ENCODE assay signal across 15 mouse cellular contexts in genomic region chr1:132304618-132305214, GRCm38 (mm10). TPM values are rescaled to one million over a fixed set of nuclear protein-coding genes. Genes with fewer than 3 reads are reported as not detected.
"Had no signal": no experiment of that assay in that cellular context is flagged by ENCODE, and none has a peak within 500 bp of the region (broad histone marks: within the 10 kb centered on the region; RNA-seq: fewer than 3 reads in every experiment).

No protein-coding gene starts in this region.

- ATAC-seq: liver, embryonic 12.5 days; midbrain, embryonic 16.5 days had no signal

- H3K27ac ChIP-seq: limb, embryonic 15.5 days; liver, embryonic 12.5 days; neural tube, embryonic 13.5 days; stomach, embryonic 15.5 days had no signal

- H3K36me3 ChIP-seq: limb, embryonic 15.5 days; liver, embryonic 12.5 days; stomach, embryonic 15.5 days had no signal

- H3K9me3 ChIP-seq: limb, embryonic 15.5 days; liver, embryonic 12.5 days; neural tube, embryonic 13.5 days; stomach, embryonic 15.5 days had no signal

- DNase-seq: layer of hippocampus, adult 9-11 months; layer of hippocampus, postnatal 36 days; lung, embryonic 14.5 days; lung, postnatal 10 days; lung, postnatal 4 days; right cerebral cortex, postnatal 14 days; thymus, adult 2 months; thymus, postnatal 25 days had no signal

- H3K4me3 ChIP-seq: limb, embryonic 15.5 days; liver, embryonic 12.5 days; neural tube, embryonic 13.5 days; stomach, embryonic 15.5 days had no signal

- H3K4me1 ChIP-seq: liver, embryonic 12.5 days; stomach, embryonic 15.5 days had no signal

- H3K9ac ChIP-seq: limb, embryonic 15.5 days; liver, embryonic 12.5 days; lung, embryonic 14.5 days; neural tube, embryonic 13.5 days; stomach, embryonic 15.5 days had no signal

- H3K4me2 ChIP-seq: limb, embryonic 15.5 days; liver, embryonic 12.5 days; lung, embryonic 14.5 days; midbrain, embryonic 11.5 days; neural tube, embryonic 13.5 days; stomach, embryonic 15.5 days had no signal

RNA-seq across cellular contexts. Expression of gene Klhdc8a, which starts 6.3 kb away (rescaled TPM):
- polyA plus RNA-seq: limb, embryonic 11.5 days had no signal
